Mouse (Mus musculus): ENCODE results near the gene Adgrv1.

Gene Adgrv1

DNA sequence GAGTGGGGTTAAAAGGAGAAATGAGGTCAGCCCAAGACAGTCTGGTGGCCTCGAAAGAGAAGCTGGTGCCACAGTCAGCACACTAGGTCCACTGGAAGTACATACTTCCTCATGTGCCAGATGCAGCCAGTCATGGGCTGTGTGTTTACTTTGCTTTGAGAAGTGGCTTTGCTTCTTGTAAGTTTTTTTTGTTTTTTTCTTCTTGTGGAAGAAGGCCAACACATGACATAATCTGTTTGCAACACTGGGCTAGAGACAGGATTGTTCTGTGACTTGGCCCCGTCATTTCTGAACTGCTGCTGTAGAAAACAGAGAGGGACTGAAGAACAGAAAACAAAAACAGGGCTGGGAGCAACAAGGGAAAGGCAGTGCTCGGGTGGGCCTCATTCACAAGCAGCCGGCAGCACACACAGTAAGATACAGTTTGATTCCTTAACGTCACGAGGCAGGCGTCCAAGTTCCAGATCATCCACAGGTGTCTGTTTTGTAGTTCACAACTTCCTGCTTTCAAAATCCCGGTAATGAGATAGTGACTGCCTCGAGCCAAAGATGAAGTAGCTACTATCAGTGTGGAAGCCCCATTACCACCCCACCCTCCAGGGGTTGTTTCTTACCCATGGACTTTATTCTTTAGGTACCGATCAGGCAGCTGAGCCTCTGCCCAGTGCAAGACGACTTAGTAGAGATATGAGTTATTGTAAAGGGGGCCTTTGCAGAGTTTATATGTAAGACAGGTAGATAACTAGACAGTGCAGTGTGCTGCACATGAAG lies 496.1 kb downstream of the Adgrv1 start:
- in situ Hi-C loops (cut with MboI) = no loop called here

GRCm38 (mm10) chr13:81135953-81136352 lies 497.0 kb downstream of the Adgrv1 start:
- in situ Hi-C loops (cut with MboI) = no loop called here

- in situ Hi-C loops (cut with MboI) = no loop called here
These were observed 498.5 kb downstream of the Adgrv1 start for GRCm38 (mm10) chr13:81134412-81134811.

- in situ Hi-C loops (cut with MboI) = no loop called here
These were observed 499.6 kb downstream of the Adgrv1 start for GRCm38 (mm10) chr13:81133336-81133735.

DNA sequence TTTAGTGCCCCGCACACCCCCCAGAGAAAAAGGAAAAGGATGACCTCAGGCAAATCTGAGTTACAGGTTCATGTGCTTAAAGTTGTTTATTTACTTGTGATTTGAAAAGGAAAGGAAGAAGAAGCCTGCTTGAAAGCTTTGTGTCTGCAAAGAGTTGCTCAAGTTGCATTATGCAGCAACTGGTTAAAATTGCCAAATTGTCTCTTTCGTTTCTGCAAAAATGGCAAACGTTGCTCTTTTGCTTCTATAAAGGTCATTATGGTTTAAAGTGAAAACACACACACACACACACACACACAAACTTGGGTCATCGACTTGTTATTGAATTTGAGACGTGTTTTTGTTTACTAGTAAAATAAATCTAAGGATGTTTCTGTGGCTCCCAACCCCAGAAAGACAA lies 500.3 kb downstream of the Adgrv1 start:
- in situ Hi-C loops (cut with MboI) = no loop called here

- in situ Hi-C loops (cut with MboI) = no loop called here
These were observed 501.1 kb downstream of the Adgrv1 start for GRCm38 (mm10) chr13:81131860-81132259.

DNA sequence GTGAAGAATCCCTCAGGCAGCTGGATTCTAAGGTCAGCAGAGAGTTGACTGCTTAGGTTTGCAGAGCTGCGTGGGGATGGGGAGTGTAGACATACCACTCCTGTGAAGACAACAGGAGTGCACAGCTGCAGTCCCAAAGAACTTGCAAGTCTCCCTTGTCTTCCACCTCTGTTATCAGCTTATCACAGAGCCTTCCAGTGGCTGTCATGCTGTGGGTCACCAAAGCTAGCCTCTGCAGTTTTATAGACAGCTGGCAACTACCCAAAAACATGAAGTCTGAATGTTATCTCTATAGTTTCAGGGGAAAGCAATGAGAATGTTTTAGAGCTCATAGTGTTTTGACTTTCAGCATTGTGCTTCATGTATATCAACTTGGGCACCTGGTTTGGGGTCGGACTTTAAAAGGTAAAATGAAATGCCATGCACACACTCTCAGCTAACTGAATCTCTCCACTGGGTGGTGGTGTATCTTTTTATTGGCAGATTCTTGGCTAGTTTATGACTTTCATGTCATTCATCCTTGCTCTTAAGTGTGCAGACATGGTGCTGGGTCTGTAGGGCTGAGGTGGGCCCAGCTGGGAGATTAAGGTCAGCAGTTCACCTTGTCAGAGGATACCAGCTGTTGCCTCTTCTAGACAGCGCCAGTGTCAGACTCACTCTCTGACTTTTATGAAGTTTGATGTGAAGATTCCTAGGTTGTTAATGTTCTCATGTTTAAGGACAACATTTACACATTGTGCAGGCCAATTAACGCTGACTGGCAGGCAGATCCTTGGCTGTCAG lies 502.0 kb downstream of the Adgrv1 start:
- in situ Hi-C loops (cut with MboI) = no loop called here

- in situ Hi-C loops (cut with MboI) = no loop called here
These were observed 507.1 kb downstream of the Adgrv1 start for GRCm38 (mm10) chr13:81125846-81126245.

- in situ Hi-C loops (cut with MboI) = no loop called here
These were observed 510.7 kb downstream of the Adgrv1 start for GRCm38 (mm10) chr13:81122238-81122637.

DNA sequence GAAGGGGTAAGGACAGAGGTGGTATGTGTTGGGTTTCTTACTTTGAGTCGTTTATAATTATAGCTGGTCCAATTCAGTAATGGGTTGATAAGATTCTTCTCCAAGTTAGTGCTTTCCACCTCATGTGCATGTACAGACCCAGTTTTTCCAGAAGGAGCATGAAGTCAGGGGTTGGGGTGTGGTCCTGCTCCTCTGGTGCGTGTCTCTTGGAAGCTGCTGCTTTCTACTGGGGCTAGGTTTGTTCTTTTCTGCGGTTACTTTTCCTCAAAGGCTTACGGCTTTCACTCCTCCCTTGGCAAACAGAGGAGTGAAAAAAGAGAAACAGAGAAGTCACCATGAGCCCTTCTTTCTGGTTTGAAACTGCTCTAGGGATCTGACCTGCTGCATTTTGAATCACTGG lies 522.5 kb downstream of the Adgrv1 start:
- in situ Hi-C loops (cut with MboI) = no loop called here

GRCm38 (mm10) chr13:81109676-81110075 lies 523.3 kb downstream of the Adgrv1 start:
- in situ Hi-C loops (cut with MboI) = no loop called here

DNA sequence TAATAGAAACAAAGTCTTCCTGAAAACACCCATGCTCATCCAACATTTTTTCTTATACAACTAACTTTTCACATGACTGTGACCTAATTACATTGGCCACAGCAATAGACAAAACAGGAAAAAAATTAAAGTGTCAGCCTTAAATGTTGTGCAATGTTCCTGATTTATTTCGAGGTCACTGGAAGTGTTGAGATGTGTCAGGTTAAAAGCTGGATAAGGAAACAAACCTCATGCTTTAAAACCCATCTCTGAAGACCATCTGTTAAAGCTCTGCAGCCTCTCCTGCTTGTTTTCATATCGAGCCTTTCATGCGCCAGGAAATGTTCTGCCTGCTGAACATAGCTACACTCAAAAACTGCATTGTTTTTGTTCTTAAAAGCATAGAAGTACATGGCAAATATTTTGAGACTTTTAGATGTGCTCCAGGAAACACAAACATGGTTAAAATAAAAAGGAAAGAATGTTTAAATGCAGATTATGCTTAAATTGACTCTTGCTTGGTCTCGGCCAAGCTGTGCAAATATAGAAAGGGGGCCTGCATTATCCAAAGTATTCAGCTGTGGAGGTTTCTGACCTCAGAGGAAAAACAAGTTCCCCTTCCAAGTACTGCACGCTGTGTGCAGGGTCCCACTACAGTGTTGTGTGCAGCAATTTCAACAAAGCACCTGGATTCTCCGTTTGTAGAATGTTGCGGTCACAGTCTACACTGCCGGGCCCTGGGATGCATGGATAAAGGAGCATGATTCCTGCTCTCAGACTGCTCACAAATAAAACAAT lies 524.2 kb downstream of the Adgrv1 start:
- in situ Hi-C loops (cut with MboI) = no loop called here

DNA sequence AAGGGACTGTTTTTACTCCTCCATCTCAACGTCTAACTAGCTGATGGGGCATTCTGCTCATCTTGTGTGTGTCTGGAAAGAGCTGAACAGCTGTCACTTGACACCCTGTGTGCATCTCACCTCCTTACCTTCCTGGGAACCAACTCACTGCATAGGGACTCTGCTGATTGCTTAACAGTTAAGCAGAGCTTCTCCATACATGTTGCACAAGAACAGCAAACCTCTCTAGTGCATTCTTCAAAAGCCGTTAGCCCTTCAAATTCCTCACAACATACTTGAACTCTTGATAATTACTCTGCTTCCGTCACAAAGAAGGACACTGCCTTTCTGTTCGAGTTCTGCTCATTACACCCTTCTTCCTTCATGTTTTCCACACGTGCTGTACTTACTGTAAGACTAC lies 525.5 kb downstream of the Adgrv1 start:
- in situ Hi-C loops (cut with MboI) = no loop called here

DNA sequence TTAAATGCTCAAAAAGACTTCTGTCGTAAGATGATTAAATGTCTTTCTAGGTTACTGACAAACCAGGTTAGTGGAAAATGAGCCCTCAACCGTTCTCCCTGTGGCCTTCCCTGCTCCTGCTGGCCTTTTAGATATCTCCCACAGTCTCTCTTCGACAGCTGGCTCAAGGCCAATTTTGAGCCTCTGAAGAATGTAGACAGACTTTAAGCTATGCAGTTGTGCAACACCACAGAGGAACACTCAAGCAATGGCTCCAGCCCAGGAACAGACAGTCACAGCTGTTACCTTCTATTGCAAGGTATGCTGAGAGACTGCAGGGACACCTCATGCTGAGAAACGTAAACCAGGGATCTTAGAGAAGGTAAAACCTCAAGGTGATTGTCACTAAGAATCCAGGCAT lies 529.2 kb downstream of the Adgrv1 start:
- in situ Hi-C loops (cut with MboI) = no loop called here

DNA sequence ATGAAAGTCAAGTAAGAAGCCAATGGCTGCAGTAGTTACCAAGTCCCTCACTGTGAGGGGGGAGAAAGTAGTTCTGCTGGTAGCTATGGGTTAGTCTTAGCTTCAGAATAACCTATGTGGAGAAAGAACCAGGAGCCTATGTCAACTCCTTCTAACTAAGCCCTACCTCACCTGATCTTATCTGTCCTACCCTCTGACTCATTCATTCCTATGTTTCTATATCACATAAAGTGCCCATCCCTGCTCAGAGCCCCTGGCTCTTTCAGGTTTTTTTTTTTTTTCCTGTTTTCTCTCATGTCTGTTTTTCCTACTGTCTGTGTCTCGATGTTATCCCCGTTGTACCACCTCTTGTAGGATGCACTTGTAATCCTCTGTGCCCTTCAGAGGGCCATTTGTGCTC lies 536.5 kb downstream of the Adgrv1 start:
- in situ Hi-C loops (cut with MboI) = no loop called here

DNA sequence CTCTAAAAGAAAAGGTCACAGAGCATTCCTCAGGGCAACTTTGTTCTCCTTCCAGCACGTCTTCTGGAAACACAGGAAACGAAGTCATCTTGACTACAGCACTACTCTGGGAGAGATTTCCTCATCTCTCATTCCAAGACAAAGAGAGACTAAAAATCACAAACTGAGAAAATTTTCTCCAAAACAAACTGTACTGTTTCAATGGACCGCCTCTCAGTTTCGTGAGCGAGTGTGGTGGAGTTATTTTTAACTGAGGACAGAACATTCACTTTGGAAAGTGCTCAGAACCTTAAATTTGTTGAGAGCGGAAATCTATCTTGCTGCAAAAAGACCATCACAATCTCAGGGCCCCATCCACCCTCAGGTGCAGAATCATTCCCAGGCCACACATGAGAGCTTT lies 538.4 kb downstream of the Adgrv1 start:
- in situ Hi-C loops (cut with MboI) = no loop called here

DNA sequence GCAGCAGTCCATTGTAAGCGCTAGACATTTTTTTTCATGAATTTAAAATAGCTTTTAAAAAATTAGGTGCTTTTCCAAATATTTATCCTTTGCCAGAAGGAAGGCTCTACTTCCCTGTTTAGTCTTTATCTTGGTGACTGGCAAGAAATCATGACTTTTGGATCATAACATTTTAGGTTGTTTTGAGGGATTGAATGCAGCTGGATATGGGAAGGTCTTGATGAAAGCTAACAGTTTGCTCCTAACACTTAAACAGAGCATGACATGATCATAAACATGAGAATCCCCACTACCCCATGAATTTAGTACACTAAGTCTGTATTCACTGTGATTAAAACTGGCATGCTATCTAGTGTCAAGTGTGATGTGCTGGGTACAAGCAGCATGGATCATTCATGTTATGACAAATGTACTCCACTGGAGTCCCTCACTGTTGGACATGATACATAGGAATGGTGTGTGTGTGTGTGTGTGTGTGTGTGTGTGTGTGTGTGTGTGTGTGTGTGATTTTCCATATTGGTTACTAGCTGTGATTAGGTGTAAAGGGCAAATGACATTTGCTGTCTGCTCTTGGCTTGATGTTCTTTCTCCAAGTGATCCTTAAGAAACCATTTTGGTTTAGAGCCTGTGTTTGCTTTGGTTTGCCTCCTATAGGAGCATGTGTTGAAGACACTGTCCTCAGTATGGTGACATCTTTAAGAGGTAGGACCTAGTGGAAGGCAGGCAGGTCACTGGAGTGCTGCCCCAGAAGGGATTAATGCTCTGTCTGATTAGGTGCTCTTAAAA lies 542.7 kb downstream of the Adgrv1 start:
- in situ Hi-C loops (cut with MboI) = no loop called here

- in situ Hi-C loops (cut with MboI) = no loop called here
These were observed 545.8 kb downstream of the Adgrv1 start for GRCm38 (mm10) chr13:81086969-81087682.

DNA sequence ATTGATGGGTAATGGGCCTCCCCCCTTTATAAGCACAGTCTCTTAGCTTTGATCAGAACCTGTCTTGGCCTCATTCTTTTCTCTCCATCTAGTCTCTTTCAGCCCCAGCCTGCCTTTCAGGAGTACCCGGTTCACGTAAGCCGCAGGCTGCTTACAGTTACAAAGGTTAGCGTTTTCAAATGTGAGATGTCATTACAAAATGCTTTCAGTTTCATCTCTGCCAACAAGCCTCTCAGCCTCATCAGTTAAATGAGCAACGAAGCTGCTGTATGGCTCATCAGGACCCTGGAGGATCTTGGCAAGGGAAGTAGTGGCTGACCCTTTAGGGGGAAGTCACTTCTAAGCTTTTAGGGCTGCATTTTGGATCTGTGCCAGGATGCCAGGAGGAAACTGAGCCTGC lies 560.7 kb downstream of the Adgrv1 start:
- in situ Hi-C loops (cut with MboI) = no loop called here

- in situ Hi-C loops (cut with MboI) = no loop called here
These were observed 581.5 kb downstream of the Adgrv1 start for GRCm38 (mm10) chr13:81051448-81051847.

- in situ Hi-C loops (cut with MboI) = no loop called here
These were observed 582.0 kb downstream of the Adgrv1 start for GRCm38 (mm10) chr13:81050911-81051310.
